Mouse (Mus musculus) natural killer cell, adult 2 months (primary cell): ENCODE results near the gene Morn1.

ENCODE experiments used
- DNase-seq, 2 experiments: peaks; one replicate each; pipeline ENCODE4 v3.0.0; 2022; ENCODE audit warnings: low spot score in 2 of 2

Morn1 gene

DNA sequence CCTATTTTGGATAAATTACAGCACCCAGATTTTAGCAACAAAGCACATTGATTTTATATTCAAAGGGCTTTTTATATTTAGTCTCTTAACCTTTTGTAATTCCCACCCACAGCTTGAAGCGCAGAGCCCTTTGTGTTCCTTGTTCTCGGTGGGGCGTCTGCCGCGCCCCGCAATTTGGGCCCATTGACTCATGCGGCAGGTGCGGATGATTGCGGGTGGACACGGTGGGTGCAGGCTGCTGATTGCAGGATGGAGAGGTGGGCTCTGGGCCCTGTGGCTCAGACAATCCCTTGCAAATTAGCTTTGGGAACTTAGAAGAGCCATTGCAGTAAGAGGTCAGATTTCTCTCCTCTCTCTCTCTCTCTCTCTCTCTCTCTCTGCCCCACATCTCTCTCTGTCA is 31.9 kb downstream of the Morn1 start:
- no peak for DNase-seq

DNA sequence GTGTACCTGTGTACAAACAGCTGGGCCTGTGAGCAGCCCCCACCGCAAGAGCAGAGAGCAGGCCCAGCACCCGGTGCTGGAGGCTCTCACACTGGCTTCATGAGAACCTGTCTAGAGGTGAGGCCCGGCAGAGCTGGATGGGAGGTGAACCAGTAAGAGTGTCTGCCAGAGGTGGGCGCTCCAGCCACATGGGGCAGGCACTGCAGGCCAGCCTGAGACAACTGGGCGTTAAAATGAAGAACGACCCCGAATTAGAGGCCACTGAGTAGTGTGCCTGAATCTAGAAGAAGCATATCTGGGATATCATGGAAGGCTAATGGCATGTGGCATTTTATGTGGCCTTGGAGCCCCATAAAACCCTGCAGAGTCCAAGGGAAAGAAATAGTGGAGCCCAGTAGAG is 33.7 kb downstream of the Morn1 start:
- DNase-seq = no peak

- DNase-seq = no peak
Measured at GRCm38 (mm10) chr4:155120583-155120982, 34.2 kb downstream of the Morn1 start.

GRCm38 (mm10) chr4:155121222-155121621 is 34.8 kb downstream of the Morn1 start:
- no peak for DNase-seq

- DNase-seq = no peak
Measured at GRCm38 (mm10) chr4:155121915-155122443, 35.6 kb downstream of the Morn1 start.

GRCm38 (mm10) chr4:155122444-155123040 is 36.2 kb downstream of the Morn1 start:
- no peak for DNase-seq

DNA sequence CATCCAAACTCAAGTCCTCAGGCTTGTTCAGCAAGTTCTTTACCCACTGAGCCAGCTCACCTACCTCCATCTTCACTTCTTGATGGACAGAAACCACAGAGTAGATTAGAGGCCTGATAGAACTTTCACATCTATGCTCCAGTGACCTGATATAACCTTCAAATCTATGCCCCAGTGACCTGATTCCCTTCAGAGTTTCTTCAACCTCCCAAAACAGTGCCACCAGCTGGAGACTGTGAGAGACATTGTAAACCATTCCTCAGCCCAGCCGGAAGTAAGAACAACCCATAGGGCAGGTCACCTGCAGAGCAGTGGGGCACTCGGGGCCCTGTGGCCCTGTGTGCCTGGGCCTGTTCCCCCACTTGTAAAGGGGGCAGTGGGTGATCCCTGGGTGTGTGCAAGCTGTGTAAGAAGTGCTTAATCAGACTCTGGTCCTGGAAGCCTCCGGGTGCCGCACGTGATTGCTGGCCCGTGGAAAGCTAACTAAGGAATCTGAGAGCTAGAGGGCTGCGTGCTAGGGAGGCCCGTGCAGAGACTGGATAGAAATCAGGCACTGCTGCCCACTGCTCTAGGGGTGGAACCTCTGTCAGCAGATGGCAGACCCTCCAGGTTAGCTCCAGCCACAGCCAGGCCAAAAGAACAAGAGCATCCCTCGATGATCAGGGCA is 37.6 kb downstream of the Morn1 start:
- no peak for DNase-seq

GRCm38 (mm10) chr4:155125310-155125709 is 38.9 kb downstream of the Morn1 start:
- no peak for DNase-seq

DNA sequence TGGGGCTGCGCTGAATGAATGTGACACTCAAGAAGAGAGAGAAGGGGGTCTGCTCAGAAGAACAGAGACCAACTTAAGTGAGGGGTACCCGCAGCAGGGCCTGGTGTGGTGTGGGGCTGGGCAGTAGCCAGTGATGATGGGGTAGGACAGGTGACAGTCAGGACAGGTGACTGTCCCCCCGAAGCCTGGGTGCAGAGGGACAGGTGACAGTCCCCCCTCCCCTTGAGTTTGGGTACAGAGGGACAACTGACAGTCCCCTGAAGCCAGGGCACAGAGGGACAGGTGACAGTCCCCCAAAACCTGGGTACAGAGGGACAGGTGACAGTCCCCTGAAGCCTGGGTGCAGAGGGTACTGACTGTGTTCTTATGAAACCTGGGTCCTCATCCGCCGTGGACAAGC is 39.8 kb downstream of the Morn1 start:
- DNase-seq = no peak

DNA sequence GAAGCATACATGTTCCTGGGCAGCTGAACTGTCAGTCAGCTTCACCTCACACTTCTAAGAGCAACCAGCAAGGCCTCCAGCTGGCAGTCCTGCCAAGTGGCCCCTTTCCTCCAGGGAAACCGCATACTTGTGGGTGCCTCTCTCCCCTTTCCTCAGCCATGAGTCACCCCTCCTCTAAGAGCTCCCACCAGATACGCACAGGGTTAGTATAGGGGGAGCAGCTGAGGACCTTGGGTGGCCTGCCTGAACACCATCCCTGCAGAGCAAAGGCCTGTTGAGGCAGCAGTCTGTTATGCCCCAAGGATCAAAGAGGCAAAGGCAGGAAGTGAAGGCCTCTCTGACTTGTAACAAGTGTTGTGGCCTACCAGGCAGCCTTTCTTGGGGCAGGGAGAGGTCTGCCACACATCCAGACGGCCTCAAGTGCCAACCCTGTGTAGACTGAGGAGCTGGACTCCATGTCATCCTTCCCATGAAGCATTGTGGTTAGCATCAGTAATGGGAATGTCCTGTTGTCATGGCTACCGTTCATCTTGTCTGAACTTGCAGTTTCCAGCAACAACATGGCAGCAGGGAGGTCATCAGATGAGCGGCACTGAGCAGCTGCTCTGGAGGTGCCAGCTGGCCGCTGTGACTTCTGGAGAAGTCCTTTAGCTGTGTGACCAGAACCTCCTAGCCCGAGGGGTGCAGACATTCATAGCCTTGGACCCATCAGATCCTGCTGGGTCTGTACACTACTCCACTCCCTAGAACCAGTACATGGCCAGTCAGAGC is 40.4 kb downstream of the Morn1 start:
- DNase-seq = peak; percentile 25 to 26

DNA sequence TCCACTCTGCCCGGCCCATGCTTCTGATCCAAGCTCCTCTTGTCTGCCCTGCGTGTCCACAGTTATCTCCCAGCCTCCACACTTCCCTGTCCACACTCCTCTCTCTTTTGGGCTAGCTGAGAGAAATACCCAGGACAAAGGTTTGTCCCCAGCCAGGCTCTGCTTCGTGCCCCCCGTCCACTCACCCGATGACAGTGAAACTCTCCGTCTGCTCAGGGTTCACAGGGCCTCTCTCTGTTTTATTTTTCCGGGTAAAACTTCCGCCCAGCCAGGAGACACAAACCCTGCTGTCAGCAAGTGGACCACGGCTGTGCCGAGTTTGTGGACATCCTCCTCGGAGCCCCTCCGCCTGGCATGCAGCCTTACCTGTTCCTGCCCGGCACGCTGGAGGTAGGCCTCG is 42.0 kb downstream of the Morn1 start:
- no peak for DNase-seq

DNA sequence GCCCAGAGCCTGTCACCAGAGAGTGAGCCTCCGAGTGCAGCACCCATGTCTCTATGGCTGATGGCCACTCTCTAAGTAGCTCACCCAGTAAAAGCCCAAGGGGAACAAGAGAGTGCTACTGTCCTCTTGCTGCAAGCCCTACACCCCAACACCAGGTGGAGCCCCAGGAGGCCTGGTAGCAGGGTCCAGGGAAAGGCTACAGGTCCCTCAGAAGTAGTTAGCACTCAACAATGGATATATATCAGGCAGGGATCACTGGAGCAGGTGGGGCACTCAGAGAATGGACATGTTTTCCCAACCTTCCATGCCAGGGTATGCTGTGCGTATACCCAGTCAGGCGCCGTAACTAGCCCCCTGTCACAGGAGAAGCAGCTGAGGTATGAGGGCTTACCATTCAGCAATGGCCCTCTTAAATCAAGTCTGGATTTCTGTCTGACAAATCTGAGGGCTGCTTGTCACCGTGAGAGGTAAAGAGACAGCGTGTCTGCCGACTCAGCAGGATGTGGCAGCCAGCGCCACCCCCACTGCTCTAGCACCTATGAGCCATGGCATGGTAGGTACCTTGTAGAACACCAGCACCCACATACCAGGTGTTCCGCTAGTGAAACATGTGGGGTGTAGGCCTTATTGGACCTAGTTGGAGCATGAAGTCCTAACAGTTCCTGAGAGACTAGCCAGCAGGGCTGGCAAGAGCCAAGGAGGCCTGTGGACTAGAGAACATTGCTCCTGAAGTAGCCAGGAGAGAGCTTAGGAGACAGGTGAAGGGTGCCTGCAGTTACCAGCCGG is 42.9 kb downstream of the Morn1 start:
- peak; percentile 28 to 51 for DNase-seq

DNA sequence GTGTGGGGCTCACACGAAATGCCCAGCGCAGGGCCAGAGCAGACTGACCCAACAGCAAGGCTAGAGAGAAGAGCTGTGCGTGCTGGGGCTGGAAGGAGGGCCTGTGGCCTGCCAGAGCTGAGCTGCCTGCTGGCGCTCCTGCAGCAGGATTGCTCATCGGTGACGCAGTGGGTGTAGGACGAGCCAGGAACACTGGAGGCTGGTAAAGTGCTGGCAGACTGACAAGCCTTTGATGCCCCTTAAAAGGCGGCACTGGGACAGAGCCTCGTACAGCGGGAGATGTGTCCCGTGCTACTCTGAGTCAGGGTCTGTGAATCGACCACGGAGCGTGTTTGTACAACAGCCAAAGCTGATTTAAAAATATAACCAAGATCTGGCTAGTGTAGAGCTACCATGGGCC is 43.6 kb downstream of the Morn1 start:
- DNase-seq = no peak

- no peak for DNase-seq
Measured at GRCm38 (mm10) chr4:155130616-155131015, 44.2 kb downstream of the Morn1 start.

DNA sequence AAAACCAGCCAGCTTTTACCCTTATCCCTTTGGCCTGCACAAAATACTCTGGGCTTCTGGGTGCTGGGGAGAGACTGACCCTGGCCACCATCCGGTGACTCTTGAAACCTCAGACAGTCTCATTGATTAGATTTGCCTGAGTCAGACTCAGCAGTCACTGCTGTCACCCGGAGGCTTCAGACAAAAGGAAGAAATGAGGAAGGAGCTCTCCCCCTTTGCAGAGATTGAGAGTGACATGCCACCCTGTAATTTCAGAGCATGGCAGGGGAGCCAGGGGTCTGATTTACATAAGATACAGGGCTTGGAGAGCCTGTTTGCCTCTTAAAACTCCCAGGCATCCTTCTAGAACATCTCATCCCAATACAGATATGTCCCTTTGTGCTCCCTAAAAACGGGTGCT is 46.8 kb downstream of the Morn1 start:
- DNase-seq = no peak

GRCm38 (mm10) chr4:155133658-155134417 is 47.5 kb downstream of the Morn1 start:
- DNase-seq = no peak

GRCm38 (mm10) chr4:155134686-155135172 is 48.4 kb downstream of the Morn1 start:
- no peak for DNase-seq

DNA sequence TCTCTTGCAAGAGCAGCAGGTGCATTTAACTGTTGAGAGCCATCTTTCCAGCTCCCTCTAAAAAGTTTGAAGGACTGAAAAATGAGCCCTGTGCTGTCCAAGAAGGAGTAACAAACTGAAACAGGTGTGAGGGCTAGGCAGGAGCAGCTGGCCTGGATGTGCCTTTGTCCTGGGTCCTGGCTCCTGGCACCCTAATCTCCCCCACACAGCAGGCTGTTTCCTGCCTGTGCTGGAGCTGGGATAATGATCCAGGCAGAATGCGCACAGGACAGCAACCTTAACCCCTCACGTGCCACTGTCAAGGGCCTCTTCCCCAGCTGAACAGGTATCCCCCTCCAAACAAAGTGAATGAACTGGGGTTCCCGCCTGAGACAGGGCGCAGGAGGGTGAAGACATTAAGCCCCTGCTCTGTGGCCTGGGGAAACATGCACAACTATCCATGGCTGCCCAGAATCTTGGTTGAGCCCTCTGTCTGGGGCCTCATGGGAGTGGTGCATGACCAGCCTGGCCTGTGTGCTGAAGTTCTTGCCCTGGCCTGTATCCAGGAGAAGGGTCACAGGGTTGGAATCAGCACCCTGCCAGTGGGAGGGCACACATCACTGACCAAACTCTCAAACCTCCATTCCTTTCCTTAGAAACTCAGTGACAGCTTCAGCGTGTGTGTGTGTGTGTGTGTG is 49.7 kb downstream of the Morn1 start:
- no peak for DNase-seq

GRCm38 (mm10) chr4:155137891-155138290 is 51.5 kb downstream of the Morn1 start:
- no peak for DNase-seq

DNA sequence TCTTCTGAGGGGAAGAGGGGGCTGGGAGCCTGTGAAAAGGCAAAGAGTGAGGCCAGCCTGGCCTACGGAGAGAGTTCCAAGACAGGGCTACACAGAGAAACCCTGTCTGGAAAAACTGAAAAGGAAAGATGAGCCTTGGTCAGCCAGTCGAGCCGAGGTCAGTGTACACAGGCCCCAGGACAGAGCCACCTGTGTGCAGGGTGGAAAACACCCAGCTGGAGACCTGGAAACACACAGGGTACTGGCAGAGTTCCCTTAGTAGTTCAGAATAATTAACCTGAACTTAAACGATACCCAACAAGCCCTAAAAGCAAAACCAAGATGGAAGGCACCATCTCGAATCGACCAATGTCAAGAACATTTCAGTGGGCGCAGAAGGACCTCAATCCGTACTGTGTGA is 52.1 kb downstream of the Morn1 start:
- DNase-seq = no peak
